2 mouse cellular contexts compared by ENCODE assay signal in the genomic region with DNA sequence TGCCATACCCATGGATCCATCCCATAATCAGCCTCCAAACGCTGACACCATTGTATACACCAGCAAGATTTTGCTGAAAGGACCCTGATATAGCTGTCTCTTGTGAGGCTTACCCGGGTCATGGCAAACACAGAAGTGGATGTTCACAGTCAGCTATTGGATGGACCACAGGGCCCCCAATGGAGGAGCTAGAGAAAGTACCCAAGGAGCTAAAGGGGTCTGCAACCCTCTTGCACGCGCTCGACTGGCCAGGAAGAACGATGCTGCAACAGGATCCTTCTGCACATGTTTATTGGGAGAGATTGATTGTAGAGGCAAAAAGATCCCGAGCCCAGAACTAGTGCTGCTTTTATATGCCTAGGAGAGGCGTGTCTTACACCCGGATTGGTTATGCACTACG.
A peak's percentile ranks its signal among the peaks of the same experiment; 100 is the strongest.
DNase-seq lines count a peak whose midpoint lies in the region; ATAC-seq lines count a peak whose summit lies in the region.
"Not testable (repeated sequence)": the region's sequence is repeated elsewhere in the genome, so short reads cannot be mapped to it uniquely, and the experiment has no call there.

No protein-coding gene starts in this region.

- ATAC-seq in midbrain, embryonic 11.5 days (ENCODE audit: low FRiP score), result not testable (repeated sequence)

- H3K27me3 ChIP-seq in midbrain, embryonic 11.5 days (ENCODE audit: control insufficient read depth, insufficient read depth, low read length), result not testable (repeated sequence)

- not testable (repeated sequence) for H3K27ac ChIP-seq in midbrain, embryonic 11.5 days (ENCODE audit: low read depth, low read length)

- H3K9me3 ChIP-seq in midbrain, embryonic 11.5 days (ENCODE audit: control insufficient read depth, low read length), result not testable (repeated sequence)

- H3K36me3 ChIP-seq in midbrain, embryonic 11.5 days (ENCODE audit: control insufficient read depth, insufficient read depth, low read length), result not testable (repeated sequence)

- not testable (repeated sequence) for H3K4me2 ChIP-seq in midbrain, embryonic 11.5 days

- not testable (repeated sequence) for H3K9ac ChIP-seq in midbrain, embryonic 11.5 days (ENCODE audit: low read length)

- WGBS in midbrain, embryonic 11.5 days, result 89% methylated on average over 10 of the region's 10 CpGs

- peak; percentile 77 for DNase-seq in heart, adult 11 months
- DNase-seq in midbrain, embryonic 11.5 days (ENCODE audit: low spot score, missing footprints), result peak; percentile 67

- not testable (repeated sequence) for H3K4me1 ChIP-seq in midbrain, embryonic 11.5 days (ENCODE audit: control insufficient read depth, insufficient read depth, low read length)

- not testable (repeated sequence) for H3K4me3 ChIP-seq in midbrain, embryonic 11.5 days (ENCODE audit: low read depth, low read length)
